Mouse (Mus musculus): ENCODE measurements at regions not wholly inside any gene's neighbourhood (a gene's known extent, or its start where the extent isn't known, plus 50 kb on each side); places are given as distances from the start of the nearest gene placed in this dataset.

GRCm38 (mm10) chr10:119067838-119068237, 172.0 kb downstream of the Cand1 start:
- TF ChIP-seq EP300 (IDR thresholded peaks at IDR 0.05; ENCODE audit: insufficient read depth, low read depth, low read length): no peak
- no peak for TF ChIP-seq POLR2A (IDR thresholded peaks at IDR 0.05; ENCODE audit: insufficient read depth, low read length)
